Mouse (Mus musculus): ENCODE data around the gene Tnip1. TPM values are rescaled to one million over a fixed set of nuclear protein-coding genes. Genes with fewer than 3 reads are reported as not detected.

The Tnip1 gene
- total RNA-seq, 1 experiment from 2014 or later: 97.1 TPM

DNA sequence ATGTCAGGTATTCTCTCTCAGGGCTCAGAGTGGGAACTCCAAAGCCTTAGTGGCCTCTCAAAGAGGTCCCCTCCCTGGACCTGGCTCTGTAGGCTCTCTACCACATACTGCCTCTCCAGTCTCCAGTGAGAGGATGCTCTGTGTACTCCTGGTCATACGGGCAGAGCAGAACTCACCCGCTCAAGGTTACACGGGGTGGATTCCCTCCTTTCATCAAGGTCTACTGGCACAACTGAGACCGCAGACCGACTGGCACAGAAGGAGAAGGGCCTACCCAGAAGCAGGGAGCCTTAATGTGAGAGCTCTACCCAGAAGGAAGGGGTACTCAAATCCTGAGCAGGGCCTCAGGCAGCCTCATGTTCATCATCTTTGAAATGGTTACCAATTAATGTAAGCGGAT is 30.2 kb downstream of the Tnip1 start:
- no peak for DNase-seq

DNA sequence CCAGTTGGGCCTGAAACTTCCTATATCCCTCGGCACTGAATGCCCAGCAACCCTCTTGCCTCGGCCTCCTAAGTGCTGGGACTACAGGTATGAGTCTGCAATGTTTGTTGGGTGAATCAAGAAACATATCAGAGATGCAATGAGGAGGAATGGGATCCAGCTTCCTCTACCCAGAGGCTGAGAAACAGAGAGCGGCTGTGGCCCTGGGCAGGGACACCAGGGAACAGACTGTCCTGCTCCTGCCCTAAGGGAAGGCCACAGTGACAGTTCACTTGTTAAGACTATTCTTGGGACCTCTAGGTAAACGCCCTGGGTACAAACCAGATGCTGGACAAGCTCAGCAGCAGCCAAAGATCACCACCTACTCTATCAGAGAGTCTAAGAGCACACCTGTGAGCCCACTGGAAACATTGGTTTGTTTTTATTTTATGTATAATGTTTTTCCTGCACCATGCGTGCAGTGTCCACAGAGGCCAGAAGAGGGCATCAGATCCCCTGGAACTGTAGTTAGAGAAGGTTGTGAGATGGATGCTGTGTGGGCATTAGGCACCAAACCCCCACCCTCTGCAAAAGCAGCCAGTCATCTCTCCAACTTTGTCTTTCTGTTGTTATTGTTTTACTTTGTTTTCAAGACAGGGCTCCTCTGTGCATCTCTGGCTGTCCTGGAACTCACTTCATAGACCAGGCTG is 31.2 kb downstream of the Tnip1 start:
- DNase-seq: peak; percentile 60

DNA sequence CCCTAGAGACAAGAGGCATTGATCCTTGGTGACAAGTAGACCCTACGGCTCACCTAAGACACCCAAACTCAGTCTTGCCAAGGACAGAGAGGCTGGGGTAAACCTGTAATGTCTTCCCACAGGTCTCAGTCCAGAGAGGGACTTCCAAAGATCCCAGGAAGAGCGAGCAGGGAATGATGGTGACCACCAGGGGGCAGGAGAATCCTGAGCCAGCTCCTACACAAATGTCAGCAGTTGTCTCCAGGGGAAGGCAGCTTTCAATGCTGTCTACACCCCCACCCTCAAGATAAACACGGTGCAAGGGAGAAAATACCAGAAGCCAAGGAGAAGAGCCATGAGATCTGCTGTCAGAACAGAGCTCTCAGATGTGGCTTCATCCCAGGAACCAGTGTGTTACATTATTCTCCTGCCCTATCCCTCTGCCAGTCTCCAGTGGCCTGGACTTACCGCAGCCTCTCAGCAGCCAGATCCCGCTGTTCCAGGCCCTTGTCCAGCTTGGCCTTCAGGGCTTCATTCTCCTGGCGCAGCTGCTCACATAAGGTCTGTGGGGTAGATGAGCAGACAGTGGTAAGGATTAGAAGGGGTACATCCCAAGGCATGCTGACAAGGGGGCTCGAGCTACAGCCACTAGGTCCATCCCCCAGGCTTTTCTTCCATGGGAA is 32.3 kb downstream of the Tnip1 start:
- DNase-seq: peak; percentile 55

DNA sequence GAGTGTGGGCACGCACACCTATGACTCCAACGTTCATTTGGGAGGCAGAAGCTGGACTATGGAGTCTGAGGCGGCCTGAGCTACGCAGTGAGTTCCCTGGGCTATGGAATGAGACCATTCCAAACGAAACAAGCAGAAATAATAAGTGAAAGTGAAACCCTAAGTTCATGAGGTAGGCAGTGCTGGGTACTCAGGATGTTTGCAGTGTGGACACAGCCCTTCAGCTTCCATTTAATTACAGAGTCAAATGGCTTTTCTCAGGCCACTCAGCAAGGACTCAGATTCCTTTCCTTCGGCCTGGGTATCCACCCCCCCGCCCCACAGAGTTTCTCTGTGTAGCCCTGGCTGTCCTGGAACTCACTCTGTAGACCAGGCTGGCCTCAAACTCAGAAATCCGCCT is 33.0 kb downstream of the Tnip1 start:
- DNase-seq: no peak

DNA sequence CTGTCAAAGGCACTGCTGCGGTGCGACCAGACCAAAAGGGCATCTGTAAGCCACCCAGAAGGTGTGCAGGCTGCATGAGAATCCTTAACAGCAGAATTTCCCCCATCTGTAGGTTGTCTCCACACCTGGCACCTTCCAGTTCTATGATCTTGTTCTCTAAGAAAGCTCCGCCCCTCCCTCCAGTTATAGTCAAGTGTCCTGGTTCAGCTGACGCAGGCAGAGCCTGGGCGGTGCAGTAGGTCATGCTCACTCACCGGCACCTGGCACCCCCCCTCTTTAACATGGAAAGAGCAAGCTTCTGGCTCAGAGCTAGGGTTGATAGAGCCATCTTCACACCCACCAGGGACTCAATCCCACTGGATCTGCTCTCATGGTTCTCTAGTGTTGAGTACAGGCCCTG is 33.4 kb downstream of the Tnip1 start:
- no peak for DNase-seq

DNA sequence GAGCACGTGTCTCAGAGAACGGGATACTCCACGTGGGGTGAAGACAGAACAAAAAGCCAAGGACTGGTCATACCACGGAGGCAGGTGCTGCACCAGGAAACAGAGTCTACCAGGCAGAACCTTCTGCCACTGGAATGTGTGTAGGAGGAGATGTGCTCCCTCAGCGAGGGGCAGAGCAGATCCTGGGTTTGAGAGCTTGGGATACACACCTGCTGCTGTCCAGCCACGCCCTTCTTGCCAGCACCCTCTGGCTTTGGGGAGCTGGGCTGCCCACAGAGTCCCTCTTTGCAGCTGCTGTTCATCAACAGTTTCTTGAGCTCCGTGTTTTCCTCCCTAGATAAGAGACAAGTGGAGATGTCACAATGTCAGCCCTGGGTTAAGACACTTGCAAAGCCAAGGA is 33.8 kb downstream of the Tnip1 start:
- DNase-seq: no peak

DNA sequence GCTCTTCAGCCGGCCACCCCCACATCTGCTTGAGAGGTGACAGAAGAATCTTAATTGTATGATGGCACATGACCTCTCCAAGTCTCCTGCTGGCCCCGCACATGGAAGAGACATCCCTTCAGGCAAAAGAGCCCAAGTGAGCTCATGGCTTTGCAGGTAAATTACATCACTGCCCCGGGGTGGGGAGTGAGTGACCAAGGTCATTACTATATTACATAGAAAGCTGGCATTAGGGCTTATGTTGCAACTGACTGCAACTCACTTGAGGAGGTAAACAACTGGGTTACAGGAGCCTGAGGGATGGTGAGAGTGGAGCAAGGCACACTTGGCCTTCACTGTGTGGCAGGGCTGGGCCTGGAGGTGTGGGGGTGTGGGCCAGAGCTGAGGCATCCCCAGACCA is 34.5 kb downstream of the Tnip1 start:
- no peak for DNase-seq

DNA sequence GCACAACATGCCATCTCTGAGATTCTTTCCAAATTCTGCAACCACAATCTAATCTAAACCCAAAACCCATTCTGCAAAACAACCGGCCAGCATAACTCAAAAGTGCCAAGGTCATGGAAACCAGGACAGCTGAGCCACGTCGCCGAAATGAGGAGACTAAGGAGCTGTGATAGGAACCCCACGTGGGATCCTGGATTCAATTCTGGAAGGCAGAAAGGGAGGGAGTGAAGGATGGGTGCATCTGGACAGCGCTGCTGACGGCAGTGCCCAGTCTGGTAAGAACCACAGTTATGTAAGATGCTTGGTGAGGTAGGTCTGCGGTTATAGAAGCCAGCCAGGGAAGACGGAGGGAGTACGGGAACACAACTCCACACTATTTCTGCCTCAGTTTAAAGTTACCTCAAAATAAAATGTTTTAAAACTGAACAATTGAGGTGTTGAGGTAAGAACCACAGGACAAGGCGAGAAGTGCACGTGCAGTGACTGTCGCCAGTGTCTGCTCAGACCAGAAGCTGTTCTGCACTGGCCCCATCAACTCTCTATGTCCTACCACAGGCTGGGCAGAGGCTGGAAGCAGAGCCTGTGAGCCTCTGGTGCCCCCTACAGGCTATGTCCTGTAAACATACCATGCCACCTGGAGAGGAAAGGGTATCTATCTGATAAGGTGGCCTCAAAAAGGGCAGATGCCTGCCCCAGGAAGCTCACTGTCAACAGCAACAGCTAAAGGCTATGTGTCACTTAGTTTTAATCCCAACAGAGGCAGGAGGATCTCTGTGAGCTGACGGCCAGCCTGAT is 35.2 kb downstream of the Tnip1 start:
- DNase-seq: peak; percentile 71

DNA sequence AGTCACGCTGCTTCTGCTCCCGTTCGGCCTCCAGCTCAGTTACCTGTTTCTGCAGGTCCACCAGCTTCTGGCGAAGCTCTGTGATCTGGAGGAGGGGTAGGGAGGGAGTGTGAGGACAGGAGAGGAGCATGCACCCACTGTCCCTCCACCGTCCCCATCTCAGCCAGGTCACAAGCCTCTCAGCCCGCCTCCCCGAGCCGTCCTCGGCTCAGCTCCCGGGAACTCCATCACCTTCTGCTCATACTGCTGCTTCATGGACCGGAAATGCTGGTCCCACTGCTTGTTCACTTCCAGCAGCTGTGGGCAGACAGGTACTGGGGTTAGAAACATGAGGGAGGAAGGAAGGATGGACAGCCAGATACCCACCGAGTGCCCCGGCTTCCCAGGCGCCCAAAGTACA is 38.6 kb downstream of the Tnip1 start:
- no peak for DNase-seq

DNA sequence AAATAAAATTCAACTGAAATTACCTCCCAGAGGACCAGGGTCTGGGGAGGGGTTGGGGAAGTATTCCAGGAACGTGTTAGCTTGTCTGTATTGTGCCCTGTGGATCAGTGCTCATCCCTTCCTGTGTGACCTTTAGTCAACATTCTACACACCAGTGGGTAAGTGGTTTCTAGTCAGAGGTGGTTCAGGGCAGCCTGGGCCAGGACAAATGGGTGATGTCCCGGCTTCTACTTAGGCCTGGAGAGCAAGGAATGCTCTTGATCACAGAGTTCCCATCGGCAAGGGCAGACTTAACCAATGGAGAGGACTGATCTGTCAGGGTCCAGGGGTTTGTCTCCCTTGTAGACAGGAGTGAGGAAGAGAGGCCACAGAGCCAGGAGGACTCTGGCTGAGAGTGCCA is 40.2 kb downstream of the Tnip1 start:
- no peak for DNase-seq

DNA sequence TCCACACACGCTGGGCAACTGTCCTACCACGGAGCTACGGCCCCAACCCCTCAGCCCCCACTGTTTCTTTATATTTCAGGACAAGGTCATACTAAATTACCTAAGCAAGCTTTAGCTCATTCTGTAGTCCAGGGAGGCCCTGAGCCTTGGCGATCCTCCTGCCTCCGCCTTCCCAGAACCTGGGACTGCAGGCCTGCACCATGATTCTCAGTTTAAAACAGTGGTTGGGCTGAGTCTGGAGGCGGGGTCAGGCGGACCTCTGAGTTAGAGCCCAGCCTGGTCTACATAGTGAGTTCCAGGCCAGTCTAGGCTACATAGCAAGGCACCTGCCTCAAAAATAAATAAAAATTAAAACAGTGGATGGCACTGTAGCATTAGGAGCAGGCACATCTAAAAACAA is 40.9 kb downstream of the Tnip1 start:
- DNase-seq: no peak

DNA sequence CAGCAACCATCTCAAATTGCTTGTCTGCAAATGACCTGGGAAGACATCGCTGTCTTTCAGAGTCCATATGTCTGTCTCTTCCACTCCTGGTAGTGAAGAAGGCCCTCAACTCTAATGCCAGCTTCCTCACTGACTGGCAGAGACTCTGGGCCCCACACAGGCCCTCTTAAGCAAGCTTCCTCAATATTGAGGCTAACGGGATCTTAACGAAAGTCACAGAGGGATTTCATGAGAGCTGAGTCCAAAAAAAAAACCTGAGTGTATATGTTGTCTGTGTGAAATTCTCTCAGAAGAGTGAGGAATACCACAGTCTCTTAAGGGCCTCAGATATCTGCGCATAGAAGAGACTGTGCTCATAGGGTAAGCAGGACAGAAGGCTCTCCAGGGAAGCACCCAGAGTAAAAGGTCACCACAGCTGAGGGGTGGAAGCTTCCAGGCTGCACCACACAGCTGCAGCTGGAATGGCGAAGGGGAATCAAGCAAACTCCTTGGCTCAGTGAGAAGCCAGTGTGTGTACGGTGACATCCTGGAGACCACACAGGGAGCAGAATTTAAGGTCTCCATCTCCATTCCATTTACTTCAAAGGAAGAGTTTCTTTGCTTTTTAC is 41.6 kb downstream of the Tnip1 start:
- no peak for DNase-seq

DNA sequence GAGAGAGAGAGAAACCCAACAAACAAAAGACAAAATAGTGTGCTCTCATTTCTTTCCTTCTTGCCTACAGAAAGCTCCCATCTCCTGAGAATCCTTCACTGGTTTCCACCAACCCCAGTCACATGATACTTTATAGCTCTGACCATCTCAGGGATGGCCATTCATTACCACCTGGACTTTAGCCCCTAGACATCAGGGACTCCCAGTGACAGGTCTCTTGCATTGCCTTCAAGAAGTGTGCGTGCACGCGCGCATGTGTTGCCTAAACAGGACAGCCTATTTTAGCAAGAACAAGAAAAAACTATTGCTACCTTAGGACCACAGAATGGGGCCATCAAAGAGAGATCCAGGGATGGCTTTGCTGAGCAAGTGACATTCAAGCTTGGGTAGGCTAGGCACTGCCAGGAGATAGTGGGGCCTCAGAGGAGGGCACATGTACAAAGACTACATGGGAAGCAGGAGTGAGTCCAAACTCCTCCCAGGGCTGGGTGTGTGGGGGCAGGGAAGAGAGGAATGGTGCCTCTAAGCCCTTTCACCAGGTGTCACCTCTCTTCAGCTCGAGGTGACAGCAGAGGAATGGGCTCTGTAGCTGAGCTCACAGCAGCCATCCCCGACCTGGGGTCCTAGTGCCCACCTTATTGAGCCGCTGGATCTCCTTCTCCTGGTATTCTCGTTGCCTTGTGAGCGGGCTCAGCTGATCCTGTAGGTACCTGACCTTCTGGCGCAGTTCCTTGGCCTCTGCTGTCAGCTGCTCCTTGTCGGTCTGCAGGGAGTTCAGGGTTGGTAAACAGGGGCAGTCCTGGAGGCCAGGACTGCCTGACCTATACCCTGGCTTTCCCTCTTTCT is 42.4 kb downstream of the Tnip1 start:
- no peak for DNase-seq

DNA sequence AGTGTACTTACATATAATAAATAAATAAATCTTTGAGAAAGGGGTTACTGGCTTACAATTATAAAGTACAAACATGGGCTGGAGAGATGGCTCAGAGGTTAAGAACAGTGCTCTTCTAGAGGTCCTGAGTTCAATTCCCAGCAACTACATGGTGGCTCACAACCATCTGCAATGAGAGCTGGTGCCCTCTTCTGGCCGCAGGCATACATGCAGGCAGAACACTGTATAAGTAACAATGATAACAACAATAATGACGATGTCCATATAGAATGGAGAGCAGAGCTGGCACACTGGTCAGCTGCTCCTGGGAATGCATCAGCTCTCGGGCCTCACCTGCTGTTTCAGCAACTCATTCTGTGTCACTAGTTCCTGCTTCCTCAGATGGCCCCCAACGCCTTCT is 44.4 kb downstream of the Tnip1 start:
- DNase-seq: no peak

DNA sequence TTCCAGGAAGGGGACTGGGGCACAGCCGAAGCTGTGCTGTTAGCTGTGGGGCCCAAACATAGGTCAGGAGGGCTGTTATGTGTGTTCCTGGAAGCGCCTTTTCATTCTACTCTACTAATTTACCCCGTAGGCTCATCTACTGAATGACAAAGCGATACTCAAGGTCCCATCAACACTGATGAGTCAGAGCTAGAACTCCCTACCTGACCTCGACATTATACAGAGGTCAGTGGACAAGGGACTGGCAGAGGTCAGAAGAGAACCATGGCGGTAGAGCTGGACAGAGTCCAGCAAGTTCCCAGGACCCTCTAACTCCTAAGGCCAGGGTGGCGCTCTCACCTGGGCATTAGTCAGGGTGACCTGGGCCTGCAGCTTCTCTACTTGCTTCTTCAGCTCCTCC is 45.3 kb downstream of the Tnip1 start:
- no peak for DNase-seq

DNA sequence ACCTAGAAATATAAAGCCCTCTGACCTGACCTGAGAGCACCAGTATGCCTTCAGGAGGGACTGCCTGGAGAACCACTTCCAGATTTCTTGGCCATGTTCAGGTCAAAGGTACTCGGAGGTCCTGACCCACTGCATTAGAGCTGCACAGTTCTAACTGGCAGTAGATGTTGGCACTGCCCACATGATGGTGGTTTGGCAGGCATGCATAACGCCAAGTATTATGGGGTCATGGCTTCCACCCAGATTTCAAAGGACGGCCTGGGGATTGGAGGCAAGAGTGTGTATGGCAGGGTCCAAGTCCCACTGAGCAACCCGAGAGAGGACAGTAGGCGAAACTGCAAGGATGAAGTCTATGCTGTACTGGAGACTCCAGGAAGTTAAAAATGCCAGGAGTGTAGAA is 48.9 kb downstream of the Tnip1 start:
- DNase-seq: no peak

DNA sequence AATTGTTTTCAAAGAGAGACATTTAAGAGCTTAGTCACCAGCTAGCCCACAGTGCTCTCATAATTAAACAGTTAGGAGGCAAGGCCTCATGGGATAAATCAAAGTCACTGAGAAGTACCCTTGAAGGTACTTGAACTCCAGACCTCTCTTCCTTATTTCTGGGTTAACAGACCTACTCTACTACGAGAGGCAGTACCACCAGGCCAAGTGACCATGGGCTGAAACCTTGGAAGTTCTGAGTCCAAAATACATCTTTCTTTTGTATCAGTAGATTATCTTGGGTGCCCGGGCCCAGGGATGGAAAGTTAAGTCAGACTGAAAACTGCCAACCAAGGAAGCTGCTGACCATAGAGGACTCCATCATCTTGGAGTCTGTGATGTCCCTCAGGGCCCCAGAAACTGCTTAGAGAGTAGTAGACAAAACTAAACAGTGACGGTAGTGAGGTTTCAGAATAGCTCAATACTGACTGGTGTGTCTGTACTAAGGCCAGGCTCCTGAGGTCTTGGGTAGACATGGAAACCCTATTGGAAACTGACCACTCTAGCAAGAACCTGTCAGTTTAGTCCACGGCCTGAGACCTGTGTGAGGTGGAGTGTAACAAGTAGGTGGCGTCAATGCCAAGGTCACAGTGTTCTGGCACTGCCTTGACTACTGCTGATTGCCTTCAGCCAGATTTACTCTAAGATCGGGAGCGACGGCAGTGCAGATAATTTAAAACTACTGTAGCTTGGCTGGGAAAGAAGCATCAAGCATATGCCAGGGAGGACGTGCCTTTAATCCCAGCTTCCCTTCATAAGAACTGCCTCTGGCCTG is 50.0 kb downstream of the Tnip1 start:
- DNase-seq: no peak

DNA sequence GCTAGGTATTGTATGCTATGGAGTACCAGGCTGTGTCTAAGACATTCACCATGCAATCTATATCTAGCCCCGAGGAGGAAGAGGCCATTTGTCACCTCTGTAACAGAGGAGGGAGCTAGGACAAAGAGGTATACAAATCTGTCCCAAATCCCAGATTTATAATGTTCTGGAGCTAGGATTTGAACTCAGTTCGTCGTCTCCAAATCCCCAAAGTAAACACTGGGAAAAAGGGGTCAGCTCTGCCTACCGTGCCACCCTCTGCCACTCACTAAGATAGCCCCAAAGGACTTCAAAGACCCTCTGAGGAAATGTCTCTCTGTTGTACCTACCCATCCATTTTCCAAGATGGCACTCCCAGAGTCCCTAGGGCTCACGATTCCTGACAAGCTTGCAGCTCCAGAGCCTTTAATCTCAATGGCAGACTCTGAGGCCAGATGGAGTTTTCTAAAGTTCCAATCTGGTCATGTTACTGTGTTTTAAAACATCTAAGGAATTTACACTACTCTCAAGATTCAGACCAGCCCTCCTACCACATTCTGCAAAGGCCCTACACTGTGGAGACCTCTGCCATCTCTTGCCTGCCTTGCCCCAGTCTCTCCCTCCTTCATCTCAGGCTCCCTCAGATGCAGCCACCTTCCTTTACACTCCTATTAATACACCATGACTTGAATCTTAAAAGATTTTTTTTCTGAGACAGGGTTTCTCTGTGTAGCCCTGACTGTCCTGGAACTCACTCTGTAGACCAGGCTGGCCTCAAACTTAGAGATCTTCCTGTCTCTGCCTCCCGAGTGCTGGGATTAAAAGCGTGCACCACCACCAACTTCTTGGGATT is 50.8 kb downstream of the Tnip1 start:
- no peak for DNase-seq

DNA sequence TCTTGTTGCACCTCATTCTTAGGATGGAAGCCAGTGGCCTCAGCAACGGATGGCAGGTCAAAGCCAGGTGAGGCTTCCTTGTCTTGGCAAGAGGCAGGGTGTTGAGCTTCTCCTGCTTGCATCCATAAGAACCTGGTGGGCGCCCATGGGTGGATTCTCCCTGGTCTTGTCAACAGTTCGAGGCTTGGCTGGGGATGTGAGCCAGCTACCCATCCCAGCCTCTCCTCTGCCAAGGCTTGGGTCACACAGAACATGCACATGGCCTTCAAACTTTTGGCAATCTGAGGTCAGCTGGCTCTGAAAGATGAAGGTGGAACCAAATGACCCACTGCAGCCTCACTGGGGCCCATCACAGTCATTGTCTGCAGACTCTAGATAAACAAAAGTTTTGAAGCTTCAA is 51.5 kb downstream of the Tnip1 start:
- DNase-seq: no peak

DNA sequence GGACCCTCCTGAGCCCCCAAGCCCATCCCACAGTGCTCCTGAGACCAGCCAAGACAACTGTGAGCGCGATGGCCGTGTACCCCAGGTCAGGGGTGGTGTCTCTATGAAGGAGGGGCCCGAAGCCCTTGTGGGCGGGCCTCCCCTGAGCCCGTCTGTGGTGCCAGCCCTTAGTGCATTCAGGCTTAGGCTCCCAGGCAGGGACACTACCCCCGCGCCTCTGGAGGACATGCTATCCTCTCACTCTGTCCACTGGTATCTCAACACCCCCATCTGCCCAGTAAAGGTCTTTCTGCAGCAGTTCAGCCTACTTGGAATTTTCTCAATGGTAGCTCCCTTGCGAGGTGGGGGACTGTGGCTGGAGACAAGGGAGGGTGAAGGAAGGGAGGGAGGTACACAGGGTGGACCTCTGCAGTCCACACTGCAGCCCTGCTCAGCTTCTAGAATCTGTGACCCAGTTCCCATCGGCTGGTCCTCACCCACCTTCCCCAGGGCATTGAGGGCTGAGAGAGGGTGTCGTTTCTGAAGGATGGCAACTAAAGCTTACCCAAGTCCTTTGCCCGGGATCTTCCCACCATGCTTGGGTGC is 52.5 kb downstream of the Tnip1 start:
- DNase-seq: no peak

Measured in adrenal gland, postnatal 25 days (tissue).